Mouse (Mus musculus) kidney, embryonic 14.5 days (tissue): ENCODE measurements around the gene Ccdc65. TPM values are rescaled to one million over a fixed set of nuclear protein-coding genes. Genes with fewer than 3 reads are reported as not detected.

ENCODE experiments used
- ATAC-seq: fragments of 200-750 bp; cut with Nextera tagmentation; 2 replicates; pipeline ENCODE4 v1.8.0; 2017; ENCODE audit warnings: moderate number of reproducible peaks, mild to moderate bottlenecking, moderate TSS enrichment, moderate library complexity; ENCODE audit not compliant: low FRiP score, low TSS enrichment
- H3K27ac ChIP-seq: fragments of 300-500 bp; sonication (generic); 2 replicates; pipeline ENCODE4 v1.5.1; 2014; ENCODE audit warnings: low read depth, mild to moderate bottlenecking, low read length, moderate library complexity, mixed read lengths
- H3K27me3 ChIP-seq: fragments of 300-500 bp; sonication (generic); 2 replicates; pipeline ENCODE4 v1.6.1; 2014; ENCODE audit warnings: mild to moderate bottlenecking, low read length; ENCODE audit not compliant: control insufficient read depth, insufficient read depth
- H3K36me3 ChIP-seq: fragments of 300-500 bp; sonication (generic); 2 replicates; pipeline ENCODE4 v1.6.1; 2014; ENCODE audit warnings: low read length, mixed read lengths; ENCODE audit not compliant: control insufficient read depth, insufficient read depth
- H3K4me1 ChIP-seq: fragments of 300-500 bp; sonication (generic); 2 replicates; pipeline ENCODE4 v1.6.1; 2014; ENCODE audit warnings: low read length, mixed read lengths; ENCODE audit not compliant: control insufficient read depth, insufficient read depth
- H3K4me2 ChIP-seq: fragments of 300-500 bp; sonication (generic); replicated peaks from 2 replicates; pipeline ENCODE4 v1.6.1; 2014; ENCODE audit warnings: low read depth, mild to moderate bottlenecking, low read length
- H3K4me3 ChIP-seq: fragments of 300-500 bp; sonication (generic); 2 replicates; pipeline ENCODE4 v1.5.1; 2014; ENCODE audit warnings: mild to moderate bottlenecking, low read length
- H3K9ac ChIP-seq: fragments of 300-500 bp; sonication (generic); 2 replicates; pipeline ENCODE4 v1.6.1; 2014; ENCODE audit warnings: low read depth, mild to moderate bottlenecking, low read length, moderate library complexity
- H3K9me3 ChIP-seq: fragments of 300-500 bp; sonication (generic); 2 replicates; pipeline ENCODE4 v1.6.1; 2016; ENCODE audit warnings: low read length; ENCODE audit not compliant: control insufficient read depth
- WGBS: fragments of 180-500 bp; shearing (Covaris S2); extraction: QIAGEN DNeasy Blood & Tissue Kit; methylation state at CpG from one replicate; pipeline ENCODE4 v1.1.7; 2014; 5-methylcytosine and 5-hydroxymethylcytosine counted together
- polyA plus RNA-seq: library from polyadenylated mRNA; unstranded; fragments of >200 nt; fragmentation: Nextera tagmentation; extraction: Ambion mirVana; gene quantifications from 2 replicates; pipeline ENCODE4 v1.2.1, GENCODE M21; 2014

Gene Ccdc65
- polyA plus RNA-seq, 1 experiment from 2014 or later = 0.69 TPM

- Histone ChIP-seq H3K27ac (peak within 1 kb of the TSS; percentile 90), H3K4me2 (peak within 1 kb of the TSS; percentile 76), H3K9ac (peak within 1 kb of the TSS; percentile 94), H3K4me3 (peak within 1 kb of the TSS; percentile 99), H3K36me3 (peaks cover 14% of the 10 kb centered on the region), H3K4me1 (peaks cover 11% of the 10 kb centered on the region), H3K9me3 (no peaks in the 10 kb centered on the region), H3K27me3 (no peaks in the 10 kb centered on the region)
- ATAC-seq = peak; percentile 95
- under 1% methylated on average over 62 of the region's 76 CpGs for WGBS
Measured at GRCm38 (mm10) chr15:98762670-98763529, 54.9 kb downstream of the Ccdc65 start, which contains the start of gene Arf3. Gene Arf3 (minus strand): TSS chr15:98763214.

GRCm38 (mm10) chr15:98765929-98766328, 57.9 kb downstream of the Ccdc65 start:
- Histone ChIP-seq H3K27me3 (peaks cover 9% of the 10 kb centered on the region), H3K4me3 (no peak overlapping the region), H3K9ac (no peak overlapping the region), H3K4me1 (peaks cover 10% of the 10 kb centered on the region), H3K36me3 (peaks cover 4% of the 10 kb centered on the region; the same call in 1 of the 2 replicates), H3K4me2 (no peak overlapping the region), H3K27ac (no peak overlapping the region), H3K9me3 (no peaks in the 10 kb centered on the region)
- ATAC-seq = no peak
- WGBS = 73% methylated on average over 4 of the region's 4 CpGs

- H3K9ac ChIP-seq = no peak overlapping the region
- no peaks in the 10 kb centered on the region for H3K9me3 ChIP-seq
- no peak for ATAC-seq
- peaks cover 30% of the 10 kb centered on the region for H3K27me3 ChIP-seq
- WGBS = 29% methylated on average over 5 of the region's 5 CpGs
- peaks cover 9% of the 10 kb centered on the region; the same call in 1 of the 2 replicates for H3K4me1 ChIP-seq
- H3K27ac ChIP-seq = no peak overlapping the region
- no peaks in the 10 kb centered on the region for H3K36me3 ChIP-seq
- no peak overlapping the region for H3K4me3 ChIP-seq
- H3K4me2 ChIP-seq = no peak overlapping the region
Measured at GRCm38 (mm10) chr15:98768259-98768658, 60.3 kb downstream of the Ccdc65 start.

GRCm38 (mm10) chr15:98771813-98772425, 63.9 kb downstream of the Ccdc65 start:
- Histone ChIP-seq H3K4me3 (peak overlapping the region; percentile 36), H3K27me3 (peaks cover 67% of the 10 kb centered on the region), H3K9ac (no peak overlapping the region; the same call in 1 of the 2 replicates), H3K27ac (no peak overlapping the region), H3K9me3 (no peaks in the 10 kb centered on the region), H3K36me3 (no peaks in the 10 kb centered on the region), H3K4me2 (peak overlapping the region; percentile 50), H3K4me1 (peaks cover 19% of the 10 kb centered on the region)
- 3% methylated on average over 12 of the region's 12 CpGs for WGBS
- ATAC-seq = no peak

- Histone ChIP-seq H3K36me3 (no peaks in the 10 kb centered on the region), H3K27ac (no peak overlapping the region), H3K9ac (no peak overlapping the region; the same call in 1 of the 2 replicates)
Measured at GRCm38 (mm10) chr15:98772511-98773211, 64.7 kb downstream of the Ccdc65 start.

More at GRCm38 (mm10) chr15:98772511-98773211, 64.7 kb downstream of the Ccdc65 start:
- Histone ChIP-seq H3K9me3 (no peaks in the 10 kb centered on the region), H3K4me2 (peak overlapping the region; percentile 50), H3K4me3 (peak overlapping the region; percentile 36), H3K27me3 (peaks cover 74% of the 10 kb centered on the region), H3K4me1 (peaks cover 23% of the 10 kb centered on the region)
- WGBS = 2% methylated on average over 35 of the region's 36 CpGs
- ATAC-seq = no peak

Other genes starting within 250 kb of the Ccdc65 start
- not detected in 2 replicates for gene OR5BS1P, start 238.3 kb upstream of the Ccdc65 start, polyA plus RNA-seq
- 0.28 and 0.44 TPM in 2 replicates for gene Lalba, start 225.5 kb upstream of the Ccdc65 start, polyA plus RNA-seq
- gene Olfr279, start 215.8 kb upstream of the Ccdc65 start, polyA plus RNA-seq = not detected in 2 replicates
- gene Kansl2, start 173.9 kb upstream of the Ccdc65 start, polyA plus RNA-seq = 107 and 123 TPM in 2 replicates
- 55.4 and 72.9 TPM in 2 replicates for gene Ccnt1, start 137.3 kb upstream of the Ccdc65 start, polyA plus RNA-seq
- 0.57 TPM in 1 of 2 replicates, not detected in the other for gene 4930415O20Rik, start 137.2 kb upstream of the Ccdc65 start, polyA plus RNA-seq
- 26.2 and 31.5 TPM in 2 replicates for gene Adcy6, start 98.1 kb upstream of the Ccdc65 start, polyA plus RNA-seq
- gene Cacnb3, start 77.4 kb upstream of the Ccdc65 start, polyA plus RNA-seq = 21.5 and 26.5 TPM in 2 replicates
- gene Ddx23, start 45.3 kb upstream of the Ccdc65 start, polyA plus RNA-seq = 27.3 and 32.2 TPM in 2 replicates
- 0.28 and 0.31 TPM in 2 replicates for gene Rnd1, start 30.7 kb upstream of the Ccdc65 start, polyA plus RNA-seq
- 28.8 and 33.4 TPM in 2 replicates for gene Fkbp11, start 20.0 kb downstream of the Ccdc65 start, polyA plus RNA-seq
- 29.8 and 39.7 TPM in 2 replicates for gene Arf3, start 55.0 kb downstream of the Ccdc65 start, polyA plus RNA-seq
- not detected in 2 replicates for gene Wnt10b, start 69.9 kb downstream of the Ccdc65 start, polyA plus RNA-seq
- gene Wnt1, start 81.7 kb downstream of the Ccdc65 start, polyA plus RNA-seq = not detected in 2 replicates
- gene Ddn, start 101.3 kb downstream of the Ccdc65 start, polyA plus RNA-seq = 1.4 TPM in 2 replicates
- 67.8 and 83.7 TPM in 2 replicates for gene Prkag1, start 123.3 kb downstream of the Ccdc65 start, polyA plus RNA-seq
- 17.5 and 21.4 TPM in 2 replicates for gene Kmt2d, start 163.0 kb downstream of the Ccdc65 start, polyA plus RNA-seq
- 14.4 and 22.4 TPM in 2 replicates for gene Rhebl1, start 186.3 kb downstream of the Ccdc65 start, polyA plus RNA-seq
- gene Dhh, start 190.3 kb downstream of the Ccdc65 start, polyA plus RNA-seq = 0.54 and 0.84 TPM in 2 replicates
- gene Lmbr1l, start 210.0 kb downstream of the Ccdc65 start, polyA plus RNA-seq = 5.5 and 8.6 TPM in 2 replicates
- 1,971 and 2,088 TPM in 2 replicates for gene Tuba1b, start 226.4 kb downstream of the Ccdc65 start, polyA plus RNA-seq
- gene Gm49450, start 245.3 kb downstream of the Ccdc65 start, polyA plus RNA-seq = not detected in 2 replicates
- gene Tuba1a, start 245.5 kb downstream of the Ccdc65 start, polyA plus RNA-seq = 891 and 921 TPM in 2 replicates